Mouse (Mus musculus): ENCODE data around the gene Cfap57. TPM values are rescaled to one million over a fixed set of nuclear protein-coding genes. Genes with fewer than 3 reads are reported as not detected.

Gene Cfap57
- polyA plus RNA-seq, 1 experiment from 2014 or later, result 1.3 TPM

DNA sequence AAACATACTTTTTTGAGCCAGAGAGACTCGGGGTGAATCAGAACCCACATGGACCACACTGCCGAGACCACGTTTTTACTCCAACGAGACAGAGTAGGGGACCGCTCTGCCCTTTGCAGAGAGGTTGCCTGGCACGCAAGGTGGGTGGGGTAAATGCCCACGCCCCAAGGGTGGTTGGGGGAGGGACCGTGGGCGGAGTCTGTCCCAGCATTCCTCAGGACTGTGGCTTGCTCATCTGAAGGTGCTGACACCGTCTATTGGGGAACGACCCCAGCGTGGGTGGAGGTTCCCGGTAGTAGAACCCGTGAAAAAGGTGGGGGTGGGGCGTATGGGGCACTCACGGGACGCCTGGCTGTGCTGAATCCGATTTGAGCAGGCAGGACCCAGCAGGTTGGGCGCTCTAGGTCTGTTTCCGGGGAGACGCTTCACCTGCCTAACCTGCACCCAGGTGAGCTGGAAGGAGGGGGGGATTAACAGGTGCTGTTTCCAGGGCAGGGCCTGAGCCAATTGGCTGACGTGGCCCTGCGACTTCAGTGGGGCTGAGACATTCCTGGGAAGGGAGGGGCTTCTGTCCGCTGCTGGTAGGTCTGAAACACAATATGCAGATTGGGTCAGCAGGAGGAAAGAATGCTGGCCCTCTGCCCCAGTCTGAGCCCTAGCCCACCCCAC, 76.9 kb downstream of the Cfap57 start, which contains the start of gene Tmem125:
Tmem125 (minus strand) TSS at position 453 of the 669 bp plus-strand sequence.
- Histone ChIP-seq H3K27ac (ENCODE audit: low read length) (no peak within 1 kb of the TSS), H3K4me1 (replicated peaks; ENCODE audit: control insufficient read depth, insufficient read depth, low read length) (peaks cover 6% of the 10 kb centered on the region), H3K36me3 (ENCODE audit: control insufficient read depth, insufficient read depth) (no peaks in the 10 kb centered on the region), H3K9ac (replicated peaks; ENCODE audit: low read depth, low read length) (0 out of 2 replicates have a peak within 1 kb of the TSS, but pooled peaks have one; percentile 4), H3K4me2 (ENCODE audit: low read length) (peak within 1 kb of the TSS; percentile 46), H3K27me3 (replicated peaks; ENCODE audit: control insufficient read depth, insufficient read depth, low read length) (no peaks in the 10 kb centered on the region), H3K4me3 (replicated peaks; ENCODE audit: low read length) (peak within 1 kb of the TSS; percentile 24), H3K9me3 (ENCODE audit: control insufficient read depth, low read length) (no peaks in the 10 kb centered on the region)
- no peak for ATAC-seq
- WGBS, result 3% methylated on average over 24 of the region's 24 CpGs

DNA sequence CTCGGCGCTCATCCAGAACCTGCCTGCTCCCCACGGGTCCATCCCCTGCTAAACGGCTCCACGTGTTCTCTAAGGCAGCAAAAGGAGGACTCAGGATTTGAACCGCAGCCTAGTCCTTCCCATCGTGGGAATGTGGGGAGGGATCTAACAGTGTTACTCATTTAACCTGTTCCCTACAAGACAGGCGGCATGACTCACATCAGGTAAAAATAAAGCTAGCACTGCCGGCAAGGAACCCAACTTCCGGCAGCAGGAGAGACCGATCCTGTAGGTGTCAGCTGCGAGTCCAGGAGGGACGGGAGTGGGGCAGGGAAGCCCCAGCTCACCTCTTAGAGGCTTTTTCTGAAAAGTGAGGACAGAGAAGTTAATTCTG, 77.4 kb downstream of the Cfap57 start:
- 21% methylated on average over 13 of the region's 13 CpGs for WGBS
- no peak for ATAC-seq
- Histone ChIP-seq H3K4me3 (replicated peaks; ENCODE audit: low read length) (peak overlapping the region; percentile 24), H3K27me3 (replicated peaks; ENCODE audit: control insufficient read depth, insufficient read depth, low read length) (no peaks in the 10 kb centered on the region), H3K36me3 (ENCODE audit: control insufficient read depth, insufficient read depth) (no peaks in the 10 kb centered on the region), H3K4me2 (ENCODE audit: low read length) (peak overlapping the region; percentile 46), H3K4me1 (replicated peaks; ENCODE audit: control insufficient read depth, insufficient read depth, low read length) (peaks cover 6% of the 10 kb centered on the region), H3K9me3 (ENCODE audit: control insufficient read depth, low read length) (no peaks in the 10 kb centered on the region), H3K9ac (replicated peaks; ENCODE audit: low read depth, low read length) (no peak overlapping the region), H3K27ac (ENCODE audit: low read length) (no peak overlapping the region)

- ATAC-seq, result no peak
- 68% methylated on average over 9 of the region's 9 CpGs for WGBS
These were observed 77.9 kb downstream of the Cfap57 start for GRCm38 (mm10) chr4:118542510-118543157.

DNA sequence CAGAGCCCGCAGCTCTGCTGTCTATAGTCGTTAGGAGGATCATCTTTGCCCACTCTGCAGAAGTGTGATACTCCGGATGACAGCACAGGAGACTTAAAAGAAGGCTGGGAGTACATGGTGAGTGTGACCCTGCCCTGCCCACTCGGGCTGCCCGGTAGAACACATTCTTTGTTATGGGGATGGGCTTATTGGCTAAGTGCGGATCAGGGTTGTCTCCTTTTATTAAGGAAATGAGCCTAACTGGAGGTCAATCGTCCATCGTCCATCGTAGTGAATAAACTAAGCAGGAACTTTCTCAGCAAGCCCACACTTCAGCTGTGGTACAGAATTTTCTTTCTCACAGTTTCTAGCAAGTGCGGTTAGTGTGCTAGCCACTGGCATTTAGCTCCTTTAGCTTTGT, 80.7 kb downstream of the Cfap57 start:
- Histone ChIP-seq H3K9ac (replicated peaks; ENCODE audit: low read depth, low read length) (no peak overlapping the region), H3K27me3 (replicated peaks; ENCODE audit: control insufficient read depth, insufficient read depth, low read length) (no peaks in the 10 kb centered on the region), H3K4me1 (replicated peaks; ENCODE audit: control insufficient read depth, insufficient read depth, low read length) (peaks cover 6% of the 10 kb centered on the region), H3K9me3 (ENCODE audit: control insufficient read depth, low read length) (no peaks in the 10 kb centered on the region), H3K27ac (ENCODE audit: low read length) (no peak overlapping the region), H3K36me3 (ENCODE audit: control insufficient read depth, insufficient read depth) (no peaks in the 10 kb centered on the region), H3K4me2 (ENCODE audit: low read length) (no peak overlapping the region), H3K4me3 (replicated peaks; ENCODE audit: low read length) (no peak overlapping the region)
- no peak for ATAC-seq
- WGBS, result 11% methylated on average over 10 of the region's 10 CpGs

More at GRCm38 (mm10) chr4:118542510-118543157, 77.9 kb downstream of the Cfap57 start:
- Histone ChIP-seq H3K36me3 (ENCODE audit: control insufficient read depth, insufficient read depth) (no peaks in the 10 kb centered on the region), H3K4me3 (replicated peaks; ENCODE audit: low read length) (no peak overlapping the region), H3K4me2 (ENCODE audit: low read length) (no peak overlapping the region), H3K9ac (replicated peaks; ENCODE audit: low read depth, low read length) (no peak overlapping the region), H3K9me3 (ENCODE audit: control insufficient read depth, low read length) (no peaks in the 10 kb centered on the region), H3K4me1 (replicated peaks; ENCODE audit: control insufficient read depth, insufficient read depth, low read length) (peaks cover 6% of the 10 kb centered on the region), H3K27me3 (replicated peaks; ENCODE audit: control insufficient read depth, insufficient read depth, low read length) (no peaks in the 10 kb centered on the region), H3K27ac (ENCODE audit: low read length) (no peak overlapping the region)

- H3K9me3 ChIP-seq (ENCODE audit: control insufficient read depth, low read length), result no peaks in the 10 kb centered on the region
- no peaks in the 10 kb centered on the region for H3K27me3 ChIP-seq (replicated peaks; ENCODE audit: control insufficient read depth, insufficient read depth, low read length)
- no peaks in the 10 kb centered on the region for H3K36me3 ChIP-seq (ENCODE audit: control insufficient read depth, insufficient read depth)
- H3K9ac ChIP-seq (replicated peaks; ENCODE audit: low read depth, low read length), result no peak overlapping the region
- H3K27ac ChIP-seq (ENCODE audit: low read length), result no peak overlapping the region
- no peak overlapping the region for H3K4me3 ChIP-seq (replicated peaks; ENCODE audit: low read length)
- no peak for ATAC-seq
- WGBS, result 48% methylated on average over 6 of the region's 6 CpGs
- H3K4me1 ChIP-seq (replicated peaks; ENCODE audit: control insufficient read depth, insufficient read depth, low read length), result no peaks in the 10 kb centered on the region
- no peak overlapping the region for H3K4me2 ChIP-seq (ENCODE audit: low read length)
These were observed 82.8 kb downstream of the Cfap57 start for GRCm38 (mm10) chr4:118537801-118538200.

- no peak for ATAC-seq
- Histone ChIP-seq H3K36me3 (ENCODE audit: control insufficient read depth, insufficient read depth) (no peaks in the 10 kb centered on the region), H3K27ac (ENCODE audit: low read length) (no peak overlapping the region), H3K4me3 (replicated peaks; ENCODE audit: low read length) (no peak overlapping the region), H3K4me1 (replicated peaks; ENCODE audit: control insufficient read depth, insufficient read depth, low read length) (no peaks in the 10 kb centered on the region), H3K9me3 (ENCODE audit: control insufficient read depth, low read length) (no peaks in the 10 kb centered on the region), H3K9ac (replicated peaks; ENCODE audit: low read depth, low read length) (no peak overlapping the region), H3K27me3 (replicated peaks; ENCODE audit: control insufficient read depth, insufficient read depth, low read length) (no peaks in the 10 kb centered on the region), H3K4me2 (ENCODE audit: low read length) (no peak overlapping the region)
- 84% methylated on average over 6 of the region's 6 CpGs for WGBS
These were observed 85.0 kb downstream of the Cfap57 start for GRCm38 (mm10) chr4:118535610-118536009.

- Histone ChIP-seq H3K36me3 (ENCODE audit: control insufficient read depth, insufficient read depth) (no peaks in the 10 kb centered on the region), H3K4me3 (replicated peaks; ENCODE audit: low read length) (no peak overlapping the region), H3K9ac (replicated peaks; ENCODE audit: low read depth, low read length) (no peak overlapping the region), H3K4me1 (replicated peaks; ENCODE audit: control insufficient read depth, insufficient read depth, low read length) (no peaks in the 10 kb centered on the region), H3K27me3 (replicated peaks; ENCODE audit: control insufficient read depth, insufficient read depth, low read length) (no peaks in the 10 kb centered on the region), H3K9me3 (ENCODE audit: control insufficient read depth, low read length) (no peaks in the 10 kb centered on the region), H3K4me2 (ENCODE audit: low read length) (no peak overlapping the region), H3K27ac (ENCODE audit: low read length) (no peak overlapping the region)
- no peak for ATAC-seq
- 89% methylated on average over 7 of the region's 7 CpGs for WGBS
These were observed 87.0 kb downstream of the Cfap57 start for GRCm38 (mm10) chr4:118533605-118534004.

DNA sequence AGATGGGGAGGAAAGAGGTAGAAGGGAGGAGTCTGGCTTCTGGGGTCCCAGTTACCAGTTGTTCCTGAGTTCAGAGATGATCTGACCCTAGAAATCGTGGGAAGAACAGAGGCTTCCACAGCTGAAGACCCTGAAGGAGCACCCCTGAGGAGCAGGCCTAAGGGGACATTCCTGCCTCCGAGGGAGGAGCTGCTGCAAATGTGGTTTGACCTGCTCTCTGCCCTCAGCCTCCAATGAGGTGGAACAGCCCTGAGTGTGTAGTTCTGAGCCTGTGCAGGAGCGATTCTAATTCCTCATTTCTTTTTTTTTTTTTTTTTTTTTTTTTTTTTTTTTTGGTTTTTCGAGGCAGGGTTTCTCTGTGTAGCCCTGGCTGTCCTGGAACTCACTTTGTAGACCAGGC, 87.4 kb downstream of the Cfap57 start:
- H3K9me3 ChIP-seq (ENCODE audit: control insufficient read depth, low read length), result no peaks in the 10 kb centered on the region
- H3K27ac ChIP-seq (ENCODE audit: low read length), result no peak overlapping the region
- no peak for ATAC-seq
- H3K4me1 ChIP-seq (replicated peaks; ENCODE audit: control insufficient read depth, insufficient read depth, low read length), result no peaks in the 10 kb centered on the region
- 71% methylated on average over 3 of the region's 4 CpGs for WGBS
- no peak overlapping the region for H3K4me3 ChIP-seq (replicated peaks; ENCODE audit: low read length)
- no peak overlapping the region for H3K4me2 ChIP-seq (ENCODE audit: low read length)
- no peak overlapping the region for H3K9ac ChIP-seq (replicated peaks; ENCODE audit: low read depth, low read length)
- H3K27me3 ChIP-seq (replicated peaks; ENCODE audit: control insufficient read depth, insufficient read depth, low read length), result no peaks in the 10 kb centered on the region
- H3K36me3 ChIP-seq (ENCODE audit: control insufficient read depth, insufficient read depth), result no peaks in the 10 kb centered on the region

GRCm38 (mm10) chr4:118532663-118533062, 87.9 kb downstream of the Cfap57 start:
- no peaks in the 10 kb centered on the region for H3K4me1 ChIP-seq (replicated peaks; ENCODE audit: control insufficient read depth, insufficient read depth, low read length)
- H3K27me3 ChIP-seq (replicated peaks; ENCODE audit: control insufficient read depth, insufficient read depth, low read length), result no peaks in the 10 kb centered on the region
- H3K36me3 ChIP-seq (ENCODE audit: control insufficient read depth, insufficient read depth), result no peaks in the 10 kb centered on the region
- no peak overlapping the region for H3K4me2 ChIP-seq (ENCODE audit: low read length)
- H3K4me3 ChIP-seq (replicated peaks; ENCODE audit: low read length), result no peak overlapping the region
- ATAC-seq, result no peak
- no peak overlapping the region for H3K9ac ChIP-seq (replicated peaks; ENCODE audit: low read depth, low read length)
- H3K27ac ChIP-seq (ENCODE audit: low read length), result no peak overlapping the region
- H3K9me3 ChIP-seq (ENCODE audit: control insufficient read depth, low read length), result no peaks in the 10 kb centered on the region
- 79% methylated on average over 5 of the region's 5 CpGs for WGBS
